Mouse (Mus musculus) gonadal fat pad, adult 2 months (tissue): ENCODE measurements around the gene Arid1b. TPM values are rescaled to one million over a fixed set of nuclear protein-coding genes. Genes with fewer than 3 reads are reported as not detected.

ENCODE experiments used
- DNase-seq: peaks from one replicate; pipeline ENCODE4 v3.0.0-alpha.2; 2012; ENCODE audit warnings: low read depth
- polyA plus RNA-seq: library from polyadenylated mRNA; depleted of rRNA; stranded (reverse); fragments of >200 nt; gene quantifications from 2 replicates; pipeline ENCODE4 v1.2.3, GENCODE M21; 2012

Arid1b gene
- polyA plus RNA-seq, 1 experiment = 23.2 TPM

DNA sequence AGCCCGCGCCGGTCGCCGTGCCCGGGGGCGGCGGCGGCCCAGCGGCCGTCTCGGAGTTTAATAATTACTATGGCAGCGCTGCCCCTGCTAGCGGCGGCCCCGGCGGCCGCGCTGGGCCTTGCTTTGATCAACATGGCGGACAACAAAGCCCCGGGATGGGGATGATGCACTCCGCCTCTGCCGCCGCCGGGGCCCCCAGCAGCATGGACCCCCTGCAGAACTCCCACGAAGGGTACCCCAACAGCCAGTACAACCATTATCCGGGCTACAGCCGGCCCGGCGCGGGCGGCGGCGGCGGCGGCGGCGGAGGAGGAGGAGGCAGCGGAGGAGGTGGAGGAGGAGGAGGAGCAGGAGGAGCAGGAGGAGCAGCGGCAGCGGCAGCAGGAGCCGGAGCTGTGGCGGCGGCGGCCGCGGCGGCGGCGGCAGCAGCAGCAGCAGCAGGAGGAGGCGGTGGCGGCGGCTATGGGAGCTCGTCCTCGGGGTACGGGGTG lies 1.5 kb downstream of the Arid1b start:
- DNase-seq = no peak

GRCm38 (mm10) chr17:4996121-4996813 lies 2.1 kb downstream of the Arid1b start:
- DNase-seq = no peak

- no peak for DNase-seq
Observed at GRCm38 (mm10) chr17:4996814-4997549, 2.9 kb downstream of the Arid1b start.

- DNase-seq = no peak
Observed at GRCm38 (mm10) chr17:4997968-4998367, 3.8 kb downstream of the Arid1b start.

DNA sequence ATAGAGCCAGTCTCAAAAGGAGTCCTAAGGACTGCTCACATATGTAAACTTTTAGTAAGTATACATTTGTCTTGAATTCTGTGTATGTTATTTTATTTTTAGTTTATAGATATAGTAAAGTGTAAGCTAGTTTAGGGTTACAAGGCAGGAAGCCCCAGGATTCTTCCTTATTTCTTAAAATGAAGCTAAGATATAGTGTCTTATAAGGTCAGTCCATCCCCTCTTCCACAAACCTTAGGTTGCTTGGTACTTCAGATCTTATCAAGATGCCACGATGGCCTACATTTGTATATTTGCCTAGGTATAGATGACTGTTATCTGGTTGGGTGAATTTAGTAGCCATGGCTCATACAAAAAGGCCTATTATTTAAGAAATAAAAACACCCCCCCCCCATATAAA lies 5.1 kb downstream of the Arid1b start:
- DNase-seq = no peak

DNA sequence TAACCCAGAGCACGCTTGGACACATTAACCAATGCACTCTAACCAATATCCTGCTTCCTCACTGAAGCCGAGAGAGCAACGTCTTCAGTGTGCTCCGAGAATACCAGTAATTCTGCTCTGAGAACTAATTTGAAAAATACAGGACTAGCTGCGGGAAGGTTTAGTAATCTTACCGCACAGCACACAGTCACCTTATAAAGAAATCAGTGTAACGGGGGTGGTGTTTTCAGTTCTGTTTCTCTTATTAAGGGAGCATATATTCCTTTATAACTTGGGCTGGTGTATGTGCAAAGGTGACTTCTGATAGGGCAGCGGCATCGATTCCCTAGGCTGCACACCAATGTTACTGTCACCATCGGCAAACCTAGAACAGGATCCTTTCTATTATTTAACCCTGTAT lies 5.9 kb downstream of the Arid1b start:
- DNase-seq = no peak

DNA sequence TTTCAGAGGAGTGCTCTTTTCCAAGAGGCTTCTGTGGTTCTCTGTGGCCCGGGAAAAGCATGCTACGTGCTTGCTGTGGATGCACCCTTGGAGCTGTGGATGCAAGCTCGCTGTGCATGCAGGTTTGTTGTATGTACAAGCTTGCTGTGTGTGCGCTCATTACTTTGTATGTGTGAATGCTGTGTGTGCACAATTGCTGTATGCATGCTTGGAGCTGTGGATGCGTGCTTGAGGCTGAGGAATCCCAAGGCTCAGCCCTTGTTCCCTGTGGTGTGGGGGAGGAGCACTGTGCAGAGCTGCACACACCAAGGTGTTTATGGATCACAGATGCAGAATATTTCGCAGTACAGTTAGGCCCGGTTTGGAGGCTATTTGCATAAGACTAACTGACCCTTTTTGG lies 6.7 kb downstream of the Arid1b start:
- DNase-seq = no peak

- DNase-seq = no peak
Observed at GRCm38 (mm10) chr17:5001531-5002131, 7.5 kb downstream of the Arid1b start.

DNA sequence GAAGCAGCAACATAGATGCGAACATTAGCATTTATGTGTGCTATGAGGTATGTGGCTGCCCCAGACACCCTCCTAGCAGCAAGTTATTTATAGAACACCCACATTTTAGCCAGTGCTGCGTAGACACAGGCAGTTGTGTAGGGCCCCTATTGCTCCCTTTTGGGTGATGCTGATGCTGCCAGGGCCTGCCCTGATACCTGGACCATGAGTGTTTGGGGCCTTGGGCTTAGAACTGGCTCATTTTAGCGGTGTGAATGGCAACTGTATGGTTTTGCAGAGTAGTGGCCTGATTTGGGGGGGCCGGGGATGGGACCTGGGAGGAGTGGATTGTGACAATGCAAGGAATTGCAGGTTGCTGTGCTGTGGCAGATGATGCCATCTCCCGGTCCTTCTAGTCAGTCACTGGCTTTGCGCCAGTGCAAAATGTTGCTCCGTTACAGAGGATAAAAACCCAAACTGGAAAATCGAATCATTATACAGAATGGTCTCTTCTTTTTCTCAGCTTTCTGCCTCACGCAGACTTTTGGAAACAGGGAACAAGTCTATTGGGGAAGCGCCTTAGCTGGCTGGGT lies 8.9 kb downstream of the Arid1b start:
- no peak for DNase-seq

GRCm38 (mm10) chr17:5004266-5004665 lies 10.1 kb downstream of the Arid1b start:
- DNase-seq = no peak

- DNase-seq = no peak
Observed at GRCm38 (mm10) chr17:5004706-5005105, 10.6 kb downstream of the Arid1b start.

DNA sequence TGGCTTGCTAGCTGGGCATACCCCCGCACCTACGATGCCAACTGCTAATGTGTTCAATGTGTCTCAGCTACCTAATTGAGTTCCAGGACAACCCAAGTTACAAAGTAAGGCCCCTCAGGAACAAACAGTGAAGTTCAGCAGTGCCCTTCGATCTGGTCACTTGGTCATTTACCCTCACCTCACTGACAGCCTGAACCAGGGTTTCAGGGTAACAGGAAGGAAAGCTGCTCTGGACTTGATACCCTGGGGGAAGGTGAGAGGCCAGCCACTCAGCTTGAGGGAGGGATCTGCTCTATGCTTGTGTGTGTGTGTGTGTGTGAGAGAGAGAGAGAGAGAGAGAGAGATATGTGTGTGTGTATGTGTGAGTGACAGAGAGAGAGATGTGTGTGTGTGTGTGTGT lies 11.2 kb downstream of the Arid1b start:
- no peak for DNase-seq

- no peak for DNase-seq
Observed at GRCm38 (mm10) chr17:5007156-5007658, 13.1 kb downstream of the Arid1b start.

GRCm38 (mm10) chr17:5008236-5008635 lies 14.1 kb downstream of the Arid1b start:
- DNase-seq = no peak

- DNase-seq = no peak
Observed at GRCm38 (mm10) chr17:5008761-5009160, 14.6 kb downstream of the Arid1b start.

DNA sequence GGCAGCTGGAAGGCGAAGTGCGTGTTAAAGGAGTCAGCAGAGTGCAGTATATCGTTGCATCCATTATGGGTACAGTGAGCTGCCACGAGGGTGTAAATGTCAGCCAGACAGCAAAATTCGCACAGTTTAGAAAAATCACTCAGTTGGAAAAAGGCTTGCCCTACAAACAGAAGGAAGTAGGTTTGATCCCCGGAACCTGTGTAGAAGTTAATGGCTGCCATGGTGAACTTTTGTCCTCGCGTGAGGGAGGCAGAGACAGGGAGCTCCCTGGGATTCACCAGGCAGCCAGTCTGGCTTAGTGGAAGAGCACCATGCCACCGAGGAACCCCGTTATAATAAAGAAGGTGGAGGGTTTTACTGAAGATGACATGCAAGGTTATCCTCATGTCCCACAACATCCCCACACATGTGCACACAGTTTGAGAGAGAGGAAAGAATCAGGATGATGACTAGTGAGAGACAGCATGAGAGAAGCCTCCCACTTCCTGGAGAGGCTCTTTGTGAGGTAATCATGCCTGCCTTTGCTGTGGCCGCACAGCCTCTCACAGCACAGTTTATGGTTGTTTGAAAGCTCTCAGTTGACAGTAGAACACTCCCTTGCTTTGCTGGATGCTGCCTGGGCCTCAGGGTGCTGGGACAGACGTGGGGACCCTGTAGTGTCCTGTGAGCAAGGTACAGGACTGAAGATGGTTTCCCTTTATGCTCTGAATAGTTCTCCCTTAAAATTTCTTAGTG lies 15.6 kb downstream of the Arid1b start:
- DNase-seq = no peak

DNA sequence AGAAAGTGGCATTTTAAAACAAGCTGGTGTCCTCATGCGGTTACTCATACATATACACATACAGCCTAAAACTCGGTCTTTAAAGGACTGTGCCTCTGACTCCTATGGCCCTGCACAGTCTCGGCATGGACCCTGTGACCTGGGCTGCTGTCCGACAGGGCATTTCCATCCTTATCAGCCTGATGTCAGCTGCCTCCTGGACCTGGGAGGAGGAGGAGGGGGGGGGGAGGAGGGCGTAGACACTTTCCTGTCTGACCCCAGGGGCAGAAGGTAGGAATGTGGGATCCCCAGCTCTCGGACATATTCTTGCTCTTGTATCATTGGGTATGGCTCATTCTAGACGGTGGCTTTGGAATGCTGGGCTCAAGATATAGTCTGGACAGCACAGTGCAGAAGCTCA lies 16.6 kb downstream of the Arid1b start:
- DNase-seq = no peak

GRCm38 (mm10) chr17:5012091-5012490 lies 18.0 kb downstream of the Arid1b start:
- no peak for DNase-seq

DNA sequence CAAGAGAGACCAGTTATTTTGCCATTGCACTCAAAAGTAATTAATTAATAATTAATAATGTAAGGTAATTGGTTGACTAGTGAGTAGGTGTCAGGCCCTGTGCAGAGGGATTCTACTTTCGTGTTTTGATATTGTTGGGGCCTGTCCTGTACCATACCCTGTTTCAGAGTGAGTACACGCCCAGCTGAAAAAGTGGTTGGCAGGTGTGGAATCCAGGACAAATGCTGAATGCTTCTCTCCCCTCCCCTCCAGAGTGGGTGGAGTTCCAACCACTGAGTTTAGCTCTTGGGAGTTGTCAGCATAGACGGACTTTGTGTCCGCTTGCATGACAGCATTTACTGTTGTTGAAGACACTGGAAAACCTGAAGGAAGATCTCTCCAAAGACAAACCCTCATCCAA lies 18.4 kb downstream of the Arid1b start:
- no peak for DNase-seq

DNA sequence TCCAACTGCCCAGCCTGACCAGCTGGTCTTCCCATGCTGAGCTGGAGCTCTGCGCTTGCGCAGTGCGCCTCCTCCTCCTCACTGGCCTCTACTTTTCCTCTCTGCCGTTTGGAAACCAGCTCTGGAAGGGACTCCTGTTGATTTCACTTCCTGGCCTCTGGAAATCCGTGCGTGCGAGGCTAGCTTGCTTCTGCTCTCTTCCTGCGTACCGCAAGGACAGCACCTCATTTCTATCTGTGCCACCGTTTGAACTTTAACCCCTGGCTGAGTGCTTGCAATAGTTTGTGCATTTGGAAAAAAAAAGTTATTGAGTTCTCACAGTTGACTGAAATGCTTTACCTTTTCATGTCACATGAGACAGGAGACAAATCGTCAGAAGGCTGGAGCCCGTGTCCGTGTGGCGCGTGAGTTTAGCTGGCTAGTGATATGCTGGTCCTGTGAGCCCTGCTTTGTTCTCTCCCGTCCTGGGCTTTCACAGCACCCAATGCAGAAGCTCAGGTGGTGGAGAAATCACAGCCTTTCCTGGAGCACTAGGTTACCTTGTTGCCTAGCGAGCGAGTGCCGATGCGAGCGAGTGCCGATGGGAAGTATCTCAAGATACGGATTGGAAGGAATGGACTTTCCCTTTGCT lies 20.3 kb downstream of the Arid1b start:
- DNase-seq = no peak

DNA sequence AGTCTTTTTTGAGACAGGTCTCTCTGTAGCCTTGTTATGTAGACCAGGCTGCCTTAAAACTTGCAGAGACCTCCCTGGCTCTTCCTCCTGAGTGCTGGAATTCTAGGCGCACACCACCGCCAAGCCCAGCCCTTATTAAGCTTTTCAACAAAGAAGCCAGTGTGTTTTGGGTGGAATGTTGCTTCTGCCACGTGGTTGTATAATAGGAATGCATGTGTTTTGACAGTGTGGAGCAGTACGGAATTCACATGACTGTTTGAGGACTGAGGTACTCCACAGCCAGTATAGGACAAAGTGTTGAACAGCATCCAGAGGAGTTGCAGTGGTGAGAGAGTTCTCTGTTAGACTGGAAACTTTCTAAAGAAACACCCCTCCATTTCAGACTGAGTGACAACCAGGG lies 22.3 kb downstream of the Arid1b start:
- DNase-seq = no peak
